Mouse (Mus musculus) CH12.LX (cell line): ENCODE measurements around the gene Hes3.

Source experiments
- CHD1 ChIP-seq: IDR thresholded peaks from 2 replicates; pipeline ENCODE4 v1.6.1; 2012; ENCODE audit warnings: low read depth, low read length, improper control_type of control experiment, inconsistent platforms
- CTCF ChIP-seq, 2 experiments: IDR thresholded peaks in 1 of 2; conservative IDR thresholded peaks in 1 of 2; 2 replicates each; pipeline ENCODE4 v1.5.1; 2011 to 2012; ENCODE audit warnings: low read depth in 2 of 2, low read length in 2 of 2, improper control_type of control experiment in 1 of 2, inconsistent platforms in 1 of 2, mild to moderate bottlenecking in 1 of 2, moderate library complexity in 1 of 2
- ELF1 ChIP-seq: IDR thresholded peaks from 2 replicates; pipeline ENCODE4 v1.6.1; 2014; ENCODE audit warnings: low read depth, mild to moderate bottlenecking, inconsistent platforms, low read length, improper control_type of control experiment
- HCFC1 ChIP-seq: IDR thresholded peaks from 2 replicates; pipeline ENCODE4 v1.6.1; 2012; ENCODE audit warnings: low read depth, mild to moderate bottlenecking, inconsistent platforms, low read length, improper control_type of control experiment
- IRF4 ChIP-seq: IDR thresholded peaks from 2 replicates; pipeline ENCODE4 v1.6.1; 2014; ENCODE audit warnings: low read depth, mild to moderate bottlenecking, inconsistent platforms, low read length, improper control_type of control experiment
- MEF2A ChIP-seq: IDR thresholded peaks from 2 replicates; pipeline ENCODE4 v1.6.1; 2014; ENCODE audit warnings: low read depth, mild to moderate bottlenecking, inconsistent platforms, low read length, improper control_type of control experiment, borderline replicate concordance
- MXI1 ChIP-seq: IDR thresholded peaks from 2 replicates; pipeline ENCODE4 v1.6.1; 2011; ENCODE audit warnings: mild to moderate bottlenecking, low read depth, low read length, improper control_type of control experiment
- NELFE ChIP-seq: IDR thresholded peaks from 2 replicates; pipeline ENCODE4 v1.6.1; 2011; ENCODE audit warnings: low read depth, low read length, improper control_type of control experiment
- POLR2A ChIP-seq: IDR thresholded peaks from 2 replicates; pipeline ENCODE4 v1.6.1; 2011; ENCODE audit warnings: low read depth, mild to moderate bottlenecking, improper control_type of control experiment, low read length
- SMC3 ChIP-seq: IDR thresholded peaks from 2 replicates; pipeline ENCODE4 v1.6.1; 2011; ENCODE audit warnings: low read depth, low read length, improper control_type of control experiment
- USF1 ChIP-seq: IDR thresholded peaks from 2 replicates; pipeline ENCODE4 v1.6.1; 2014; ENCODE audit warnings: low read depth, mild to moderate bottlenecking, inconsistent platforms, low read length, improper control_type of control experiment
- USF2 ChIP-seq: conservative IDR thresholded peaks from 2 replicates; pipeline ENCODE4 v1.6.1; 2011; ENCODE audit warnings: low read depth, low read length, improper control_type of control experiment
- ZMIZ1 ChIP-seq: IDR thresholded peaks from 2 replicates; pipeline ENCODE4 v1.6.1; 2012; ENCODE audit warnings: low read depth, mild to moderate bottlenecking, inconsistent platforms, low read length, improper control_type of control experiment

- no peak for TF ChIP-seq IRF4
- TF ChIP-seq CHD1, result no peak
- TF ChIP-seq MXI1, result no peak
- TF ChIP-seq USF2, result no peak
- no peak for TF ChIP-seq HCFC1
- TF ChIP-seq SMC3, result no peak
- TF ChIP-seq CTCF (conservative IDR thresholded peaks at IDR 0.05 in 1 of 2, IDR thresholded peaks at IDR 0.05 in 1 of 2; ENCODE audit: low read depth in 2 of 2, low read length in 2 of 2), result no peak
- no peak for TF ChIP-seq ZMIZ1
- no peak for TF ChIP-seq NELFE
- no peak for TF ChIP-seq USF1
- TF ChIP-seq ELF1, result no peak
- no peak for TF ChIP-seq POLR2A
- no peak for TF ChIP-seq MEF2A
Measured at GRCm38 (mm10) chr4:152264177-152264530, 27.3 kb downstream of the Hes3 start.
